Mouse (Mus musculus) embryonic facial prominence, embryonic 15.5 days (tissue): ENCODE data around the gene Ube2g2. TPM values are rescaled to one million over a fixed set of nuclear protein-coding genes. Genes with fewer than 3 reads are reported as not detected.

Source experiments
- ATAC-seq: fragments of 200-750 bp; cut with Nextera tagmentation; 2 replicates; pipeline ENCODE4 v1.8.0; 2017; ENCODE audit warnings: low read depth, moderate TSS enrichment; ENCODE audit not compliant: insufficient number of reproducible peaks, low FRiP score, low TSS enrichment
- H3K27ac ChIP-seq: fragments of 300-500 bp; sonication (generic); replicated peaks from 2 replicates; pipeline ENCODE4 v1.5.1; 2015; ENCODE audit warnings: mild to moderate bottlenecking, inconsistent platforms
- H3K27me3 ChIP-seq: fragments of 300-500 bp; sonication (generic); 2 replicates; pipeline ENCODE4 v1.6.1; 2015; ENCODE audit warnings: inconsistent platforms
- H3K36me3 ChIP-seq: fragments of 300-500 bp; sonication (generic); 2 replicates; pipeline ENCODE4 v1.6.1; 2015; ENCODE audit warnings: mild to moderate bottlenecking, inconsistent platforms
- H3K4me1 ChIP-seq: fragments of 300-500 bp; sonication (generic); 2 replicates; pipeline ENCODE4 v1.6.1; 2015; ENCODE audit warnings: inconsistent platforms
- H3K4me2 ChIP-seq: fragments of 300-500 bp; sonication (generic); replicated peaks from 2 replicates; pipeline ENCODE4 v1.6.1; 2015; ENCODE audit warnings: mild to moderate bottlenecking, inconsistent platforms
- H3K4me3 ChIP-seq: fragments of 300-500 bp; sonication (generic); replicated peaks from 2 replicates; pipeline ENCODE4 v1.5.1; 2015; ENCODE audit warnings: mild to moderate bottlenecking, inconsistent platforms
- H3K9ac ChIP-seq: fragments of 300-500 bp; sonication (generic); 2 replicates; pipeline ENCODE4 v1.6.1; 2015; ENCODE audit warnings: inconsistent platforms
- H3K9me3 ChIP-seq: fragments of 300-500 bp; sonication (generic); replicated peaks from 2 replicates; pipeline ENCODE4 v1.6.1; 2016; ENCODE audit warnings: inconsistent platforms
- WGBS: fragments of 180-500 bp; shearing (Covaris S2); methylation state at CpG from one replicate; pipeline ENCODE4 v1.1.7; 2015; 5-methylcytosine and 5-hydroxymethylcytosine counted together
- polyA plus RNA-seq: library from polyadenylated mRNA; unstranded; fragments of >200 nt; fragmentation: Nextera tagmentation; extraction: Ambion mirVana; gene quantifications from 2 replicates; pipeline ENCODE4 v1.2.1, GENCODE M21; 2015

Ube2g2 gene
- polyA plus RNA-seq, 1 experiment from 2014 or later = 92.2 TPM

DNA sequence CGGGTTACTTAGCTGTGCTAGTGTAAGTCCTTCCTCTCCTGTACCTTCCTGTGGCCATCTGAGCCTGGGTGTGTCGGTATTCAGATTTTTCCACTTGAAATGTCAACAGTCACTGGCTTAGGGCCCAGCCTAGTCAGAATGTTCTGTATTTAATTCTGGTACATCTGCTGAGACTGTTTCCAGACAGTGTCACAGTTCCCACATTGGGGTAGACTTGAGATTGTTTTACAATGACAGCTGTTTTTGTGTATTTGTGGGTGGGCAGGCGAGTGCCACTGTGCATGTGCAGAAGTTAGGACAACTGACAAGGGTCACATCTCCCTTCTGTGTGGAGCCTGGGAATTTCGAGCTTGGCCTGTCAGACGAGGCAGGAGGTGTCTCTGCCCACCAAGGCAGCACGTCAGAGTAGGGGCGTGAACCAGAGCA lies 2.5 kb downstream of the Ube2g2 start:
- peak overlapping the region; percentile 92 for H3K27ac ChIP-seq

DNA sequence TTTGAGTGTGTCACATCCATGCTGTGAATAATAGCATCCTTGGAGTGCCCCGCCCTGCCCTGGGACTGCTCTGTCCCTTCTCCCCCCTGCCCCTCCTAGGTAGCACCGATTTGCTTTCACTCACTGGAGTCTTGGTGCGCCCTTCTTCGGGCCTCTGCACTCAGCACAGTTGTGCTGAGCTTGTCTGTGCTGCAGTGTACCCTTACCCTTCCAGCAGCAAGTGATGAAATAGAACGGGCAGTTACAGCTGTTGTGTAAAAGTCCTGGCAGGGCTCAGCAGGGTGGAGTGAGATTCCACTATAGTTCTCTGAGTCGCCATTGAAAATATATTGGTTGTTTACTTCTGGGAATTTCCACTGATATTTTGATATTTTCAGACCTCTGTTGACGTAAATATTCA lies 4.0 kb downstream of the Ube2g2 start:
- ATAC-seq = no peak
- no peaks in the 10 kb centered on the region for H3K9me3 ChIP-seq
- H3K4me3 ChIP-seq = no peak overlapping the region
- no peak overlapping the region for H3K27ac ChIP-seq
- peaks cover 46% of the 10 kb centered on the region for H3K4me1 ChIP-seq
- WGBS = 73% methylated on average over 7 of the region's 7 CpGs
- no peak overlapping the region for H3K9ac ChIP-seq
- H3K36me3 ChIP-seq = peaks cover under 1% of the 10 kb centered on the region
- no peak overlapping the region for H3K4me2 ChIP-seq
- H3K27me3 ChIP-seq = no peaks in the 10 kb centered on the region

More for the DNA sequence above, 2.5 kb downstream of the Ube2g2 start:
- Histone ChIP-seq H3K4me2 (0 out of 2 replicates have a peak overlapping the region, but pooled peaks have one; percentile 15), H3K36me3 (no peaks in the 10 kb centered on the region), H3K9ac (peak overlapping the region; percentile 9; the same call in 1 of the 2 replicates), H3K9me3 (no peaks in the 10 kb centered on the region), H3K4me1 (peaks cover 41% of the 10 kb centered on the region), H3K4me3 (no peak overlapping the region), H3K27me3 (no peaks in the 10 kb centered on the region)
- WGBS = 45% methylated on average over 7 of the region's 7 CpGs
- ATAC-seq = peak; percentile 39; the same call in 1 of the 2 replicates

DNA sequence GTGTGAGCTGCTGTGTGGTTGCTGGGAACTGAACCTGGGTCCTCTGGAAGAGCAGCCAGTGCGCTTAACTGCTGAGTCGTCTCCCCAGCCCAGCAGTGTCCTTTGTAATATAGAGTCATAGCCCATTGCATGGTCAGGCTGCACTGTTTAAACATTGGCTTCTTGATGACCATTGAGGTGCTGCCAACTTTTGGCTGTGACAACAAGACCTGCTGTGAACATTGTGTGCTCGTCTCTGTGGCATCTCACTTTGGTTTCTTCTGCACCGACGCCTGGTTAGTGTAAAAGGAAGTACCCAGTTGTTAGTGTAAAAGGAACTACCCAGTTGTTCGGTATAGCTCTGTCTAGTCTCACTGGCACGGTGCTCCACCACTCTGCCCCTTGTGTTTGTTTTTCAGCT lies 4.5 kb downstream of the Ube2g2 start:
- Histone ChIP-seq H3K9me3 (no peaks in the 10 kb centered on the region), H3K27me3 (no peaks in the 10 kb centered on the region), H3K4me3 (no peak overlapping the region), H3K4me1 (peaks cover 45% of the 10 kb centered on the region), H3K4me2 (no peak overlapping the region), H3K36me3 (peaks cover 6% of the 10 kb centered on the region), H3K27ac (no peak overlapping the region), H3K9ac (no peak overlapping the region)
- WGBS = 85% methylated on average over 7 of the region's 7 CpGs
- ATAC-seq = no peak

DNA sequence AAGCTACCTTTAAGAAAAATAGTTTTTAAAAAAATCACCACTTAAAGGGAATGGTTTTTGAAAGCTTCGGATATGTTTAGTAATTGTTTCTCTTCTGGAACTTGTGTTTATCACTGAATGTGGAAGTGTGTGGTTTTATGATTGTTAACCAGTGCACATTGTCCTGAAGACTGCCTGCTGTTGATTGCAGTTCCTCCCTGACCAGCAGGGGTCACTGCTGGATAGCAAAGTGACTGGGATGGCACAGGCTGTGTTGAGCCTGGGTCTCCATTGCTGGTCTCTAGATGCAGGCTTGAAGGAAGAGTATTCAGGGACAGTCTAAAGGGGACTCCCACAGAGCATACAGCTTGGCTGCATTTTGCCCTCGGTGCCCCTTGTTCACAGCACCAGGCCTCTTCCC lies 5.4 kb downstream of the Ube2g2 start:
- no peak; the same call in 1 of the 2 replicates for ATAC-seq
- WGBS = 45% methylated on average over 2 of the region's 2 CpGs

DNA sequence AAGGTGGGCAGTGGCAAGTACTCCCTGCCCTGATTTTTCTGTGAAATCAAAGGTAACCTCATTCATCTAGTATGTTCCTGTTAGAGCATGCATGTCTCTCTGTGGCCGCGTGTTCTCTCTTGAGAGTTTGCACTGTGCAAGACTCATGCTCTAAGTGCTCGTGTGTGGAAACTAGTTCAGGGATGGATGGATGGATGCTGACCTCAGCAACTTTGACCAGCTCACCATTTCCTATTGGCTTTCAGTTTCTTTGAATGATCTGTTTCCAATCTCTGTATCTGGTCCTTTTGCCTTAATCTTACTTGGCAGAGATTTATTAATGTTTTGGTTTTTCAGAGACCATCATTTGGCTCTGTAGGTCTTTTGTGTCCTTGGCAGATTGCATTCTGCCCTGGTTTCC lies 7.1 kb downstream of the Ube2g2 start:
- no peak overlapping the region for H3K27ac ChIP-seq
- H3K4me1 ChIP-seq = peaks cover 32% of the 10 kb centered on the region
- WGBS = 68% methylated on average over 3 of the region's 3 CpGs
- no peak overlapping the region for H3K9ac ChIP-seq
- H3K36me3 ChIP-seq = peaks cover 22% of the 10 kb centered on the region
- no peaks in the 10 kb centered on the region for H3K9me3 ChIP-seq
- H3K4me3 ChIP-seq = no peak overlapping the region
- ATAC-seq = no peak
- H3K27me3 ChIP-seq = no peaks in the 10 kb centered on the region
- no peak overlapping the region for H3K4me2 ChIP-seq

More for the DNA sequence above, 5.4 kb downstream of the Ube2g2 start:
- no peak overlapping the region for H3K9ac ChIP-seq
- H3K27ac ChIP-seq = no peak overlapping the region
- H3K36me3 ChIP-seq = peaks cover 12% of the 10 kb centered on the region
- peaks cover 41% of the 10 kb centered on the region for H3K4me1 ChIP-seq
- H3K27me3 ChIP-seq = no peaks in the 10 kb centered on the region
- H3K4me3 ChIP-seq = no peak overlapping the region
- no peaks in the 10 kb centered on the region for H3K9me3 ChIP-seq
- H3K4me2 ChIP-seq = no peak overlapping the region

DNA sequence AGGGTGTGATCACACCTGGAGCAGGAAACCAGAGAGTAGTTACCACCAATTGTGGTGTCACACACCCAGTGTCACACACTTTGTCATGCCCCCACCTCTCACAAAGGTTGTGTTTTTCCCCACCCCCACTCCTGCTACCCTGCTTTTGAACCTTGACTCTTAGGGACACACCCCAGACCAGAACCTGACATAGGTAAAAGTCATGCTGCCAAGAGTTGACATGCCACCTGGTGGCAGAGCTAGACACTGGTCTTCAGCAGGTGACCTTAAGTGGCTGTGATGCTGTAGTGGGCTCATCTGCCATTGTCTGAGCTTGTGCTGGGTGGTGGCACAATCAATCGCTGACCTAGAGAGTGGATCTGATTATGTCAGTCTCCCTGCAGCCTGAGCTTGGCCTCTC lies 7.9 kb downstream of the Ube2g2 start:
- peaks cover 24% of the 10 kb centered on the region for H3K4me1 ChIP-seq
- H3K27me3 ChIP-seq = no peaks in the 10 kb centered on the region
- 81% methylated on average over 1 of the region's 1 CpGs for WGBS
- H3K36me3 ChIP-seq = peaks cover 22% of the 10 kb centered on the region
- H3K9ac ChIP-seq = no peak overlapping the region
- H3K4me3 ChIP-seq = no peak overlapping the region
- no peak overlapping the region for H3K4me2 ChIP-seq
- H3K27ac ChIP-seq = no peak overlapping the region
- no peak for ATAC-seq
- no peaks in the 10 kb centered on the region for H3K9me3 ChIP-seq

DNA sequence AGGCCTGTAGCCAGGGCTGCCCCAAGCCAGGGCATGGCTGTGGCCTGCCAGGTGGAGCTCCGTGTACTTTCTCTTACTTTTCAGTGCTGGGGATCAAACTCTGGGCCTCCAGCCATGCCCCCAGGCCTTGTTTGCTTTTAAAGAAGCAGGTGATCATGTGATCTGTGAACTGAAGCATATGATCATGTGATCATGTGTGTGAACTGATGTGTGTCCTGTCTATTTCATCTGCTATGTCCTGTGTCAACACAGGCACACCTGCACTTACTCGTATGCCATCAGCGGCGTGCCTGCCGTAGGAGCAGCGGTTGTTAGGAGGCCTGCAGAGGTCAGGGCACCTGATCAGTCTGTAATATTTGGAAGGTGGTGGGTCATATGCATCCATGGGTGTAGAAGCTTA lies 11.9 kb downstream of the Ube2g2 start:
- WGBS = 80% methylated on average over 6 of the region's 6 CpGs
- Histone ChIP-seq H3K4me2 (no peak overlapping the region), H3K36me3 (peaks cover 47% of the 10 kb centered on the region)

DNA sequence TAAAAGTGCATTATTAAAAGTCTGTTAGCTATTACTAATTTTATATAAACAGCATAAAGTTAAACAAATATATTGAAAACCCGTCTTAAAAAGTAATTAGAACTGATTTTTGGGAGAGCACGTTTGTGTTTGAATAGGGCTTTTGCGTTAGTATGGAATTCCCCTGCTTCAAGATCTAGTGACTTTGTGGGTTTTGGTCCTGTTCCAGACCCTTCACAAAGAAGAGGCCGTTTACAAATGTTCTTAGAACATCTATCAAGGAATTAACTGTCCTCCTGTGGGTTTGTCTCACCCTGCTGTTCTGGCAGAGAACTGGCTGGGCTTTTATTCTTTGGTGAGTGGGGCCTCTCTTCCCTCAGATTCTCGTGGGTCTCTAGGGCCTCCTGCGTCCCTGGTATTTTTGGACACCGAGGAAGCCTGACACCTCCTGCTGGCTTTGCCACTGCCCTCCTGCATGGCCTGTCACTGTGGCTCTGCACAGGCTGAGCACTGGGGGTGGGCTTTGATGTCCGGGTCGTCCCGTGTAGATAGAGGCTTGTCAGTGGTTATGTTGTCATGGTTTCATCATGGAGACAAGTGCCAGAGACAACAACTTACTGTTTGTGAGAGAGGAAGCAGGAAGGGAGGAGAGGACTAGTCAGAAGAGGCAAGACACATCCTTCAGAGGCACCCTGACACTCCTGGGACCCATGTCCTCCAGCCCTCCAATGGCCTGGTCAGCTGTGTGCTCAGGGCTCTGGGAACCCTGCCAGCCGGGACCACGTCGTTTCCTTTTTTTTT lies 12.6 kb downstream of the Ube2g2 start:
- Histone ChIP-seq H3K36me3 (peaks cover 49% of the 10 kb centered on the region), H3K4me2 (no peak overlapping the region), H3K4me3 (no peak overlapping the region), H3K27me3 (no peaks in the 10 kb centered on the region), H3K27ac (0 out of 2 replicates have a peak overlapping the region, but pooled peaks have one; percentile 11), H3K9me3 (no peaks in the 10 kb centered on the region), H3K9ac (no peak overlapping the region), H3K4me1 (peaks cover 15% of the 10 kb centered on the region)
- WGBS = 67% methylated on average over 13 of the region's 13 CpGs
- ATAC-seq = no peak

More for the DNA sequence above, 11.9 kb downstream of the Ube2g2 start:
- Histone ChIP-seq H3K9me3 (no peaks in the 10 kb centered on the region), H3K4me1 (peaks cover 20% of the 10 kb centered on the region), H3K27ac (no peak overlapping the region), H3K4me3 (no peak overlapping the region), H3K27me3 (no peaks in the 10 kb centered on the region), H3K9ac (no peak overlapping the region)
- ATAC-seq = no peak

DNA sequence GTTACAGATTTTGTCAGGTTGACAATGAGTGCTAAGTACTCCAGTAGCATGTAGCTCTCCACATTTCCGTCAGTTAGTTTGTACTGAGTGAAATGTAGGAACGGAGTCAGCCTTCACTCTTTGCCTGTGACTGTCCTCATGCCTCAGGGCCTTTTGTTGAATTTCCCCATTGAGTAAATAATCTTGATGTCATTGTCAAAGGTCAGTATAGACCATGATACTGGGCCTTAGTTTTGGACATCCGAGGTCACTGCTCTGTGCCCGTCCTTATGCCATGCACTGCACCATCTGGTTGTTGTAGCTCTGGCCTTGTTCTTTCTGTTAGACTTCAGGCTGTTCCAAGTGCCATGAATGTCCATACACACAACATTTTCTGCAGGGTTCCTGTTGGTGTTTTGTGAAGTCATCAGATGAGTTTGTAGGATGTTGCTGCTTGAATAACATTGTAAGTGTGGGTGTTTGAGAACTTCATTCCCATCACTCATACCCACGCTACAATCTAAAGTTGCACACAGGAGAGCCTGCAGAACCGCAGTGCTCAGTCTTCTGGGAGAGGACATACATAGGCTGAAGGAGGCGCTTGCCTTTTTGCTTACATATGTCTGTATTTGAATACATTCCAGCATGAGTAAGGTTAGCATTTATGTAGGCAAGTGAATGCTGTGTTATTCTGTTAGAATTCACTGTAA lies 14.3 kb downstream of the Ube2g2 start:
- Histone ChIP-seq H3K36me3 (peaks cover 59% of the 10 kb centered on the region), H3K4me3 (no peak overlapping the region), H3K9ac (no peak overlapping the region), H3K4me1 (peaks cover 11% of the 10 kb centered on the region), H3K9me3 (no peaks in the 10 kb centered on the region), H3K27me3 (no peaks in the 10 kb centered on the region), H3K4me2 (no peak overlapping the region), H3K27ac (no peak overlapping the region)
- no peak for ATAC-seq
- WGBS = 87% methylated on average over 7 of the region's 7 CpGs

DNA sequence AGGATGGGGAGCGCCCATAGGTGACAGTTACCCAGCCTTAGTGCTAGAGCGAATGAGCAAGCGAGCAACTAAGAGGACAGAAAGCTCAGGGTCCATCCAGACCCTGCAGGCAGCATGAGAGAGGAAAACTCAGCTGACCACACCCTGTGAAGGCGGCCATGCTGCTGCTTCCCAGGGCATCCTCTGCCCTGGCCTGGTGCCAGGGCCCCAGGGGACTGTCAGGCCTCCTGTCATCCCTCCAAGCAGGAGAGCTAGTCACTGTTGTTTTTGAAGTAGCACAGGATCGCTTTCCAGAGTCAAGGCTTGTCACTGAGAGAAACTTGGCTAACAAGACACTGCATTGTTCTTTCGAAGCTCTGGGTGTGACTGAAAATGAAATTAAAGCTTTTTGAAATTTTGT lies 16.9 kb downstream of the Ube2g2 start:
- H3K4me1 ChIP-seq = peaks cover 9% of the 10 kb centered on the region
- 61% methylated on average over 6 of the region's 6 CpGs for WGBS

DNA sequence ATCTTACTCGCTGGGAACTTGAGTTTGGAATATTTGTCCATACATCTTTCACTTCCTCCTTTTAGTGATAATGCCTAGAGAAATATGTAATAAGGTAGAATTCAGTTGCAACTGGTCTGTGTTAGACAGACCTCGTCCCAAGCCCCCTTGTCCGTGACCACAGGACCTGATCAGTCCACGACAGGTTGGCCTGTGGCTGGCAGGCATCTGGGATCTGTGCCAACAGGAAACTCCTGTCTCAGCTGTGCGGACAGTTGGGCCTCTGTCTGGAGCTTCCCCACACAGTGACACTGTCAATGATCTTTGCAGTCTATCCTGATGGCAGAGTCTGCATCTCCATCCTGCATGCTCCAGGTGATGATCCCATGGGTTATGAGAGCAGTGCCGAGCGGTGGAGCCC lies 21.1 kb downstream of the Ube2g2 start:
- Histone ChIP-seq H3K9ac (no peak overlapping the region), H3K27ac (no peak overlapping the region), H3K4me3 (no peak overlapping the region), H3K27me3 (no peaks in the 10 kb centered on the region), H3K4me2 (no peak overlapping the region), H3K9me3 (no peaks in the 10 kb centered on the region), H3K4me1 (peaks cover 7% of the 10 kb centered on the region), H3K36me3 (peaks cover 73% of the 10 kb centered on the region)
- ATAC-seq = 0 out of 2 replicates have a peak, but pooled peaks have one; percentile 29
- WGBS = 73% methylated on average over 7 of the region's 7 CpGs

More for the DNA sequence above, 16.9 kb downstream of the Ube2g2 start:
- 0 out of 2 replicates have a peak overlapping the region, but pooled peaks have one; percentile 17 for H3K27ac ChIP-seq
- H3K4me3 ChIP-seq = no peak overlapping the region
- H3K4me2 ChIP-seq = no peak overlapping the region
- H3K9me3 ChIP-seq = no peaks in the 10 kb centered on the region
- H3K27me3 ChIP-seq = no peaks in the 10 kb centered on the region
- H3K36me3 ChIP-seq = peaks cover 64% of the 10 kb centered on the region
- ATAC-seq = no peak
- H3K9ac ChIP-seq = no peak overlapping the region
